Mouse (Mus musculus): ENCODE results near the gene C1rl.
"Not testable (repeated sequence)": the region's sequence is repeated elsewhere in the genome, so short reads cannot be mapped to it uniquely, and the experiment has no call there.

Gene C1rl

DNA sequence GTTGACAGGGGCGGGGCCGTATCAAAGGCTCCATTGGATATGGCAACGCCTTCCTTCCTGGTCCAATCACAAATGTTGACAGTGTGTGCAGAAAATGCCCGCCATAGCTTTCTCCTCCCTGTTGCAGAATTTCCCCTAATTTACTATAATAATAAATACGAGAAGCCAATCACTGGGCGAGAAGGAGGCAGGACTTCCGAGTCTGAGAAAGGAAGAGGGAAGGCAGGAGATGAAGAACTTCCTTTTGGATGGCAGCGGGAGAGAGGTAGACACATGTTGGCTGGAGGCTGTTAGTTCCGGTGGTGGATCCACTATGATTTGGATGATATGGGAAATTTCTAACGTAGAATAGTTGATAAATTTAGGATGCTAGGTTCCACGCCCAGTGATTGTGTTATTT is 18.3 kb upstream of the C1rl start:
- DNase-seq = no peak

GRCm38 (mm10) chr6:124475335-124476075 is 17.4 kb upstream of the C1rl start:
- DNase-seq = not testable (repeated sequence)

- no peak for DNase-seq
Measured at GRCm38 (mm10) chr6:124476216-124476615, 16.7 kb upstream of the C1rl start.

DNA sequence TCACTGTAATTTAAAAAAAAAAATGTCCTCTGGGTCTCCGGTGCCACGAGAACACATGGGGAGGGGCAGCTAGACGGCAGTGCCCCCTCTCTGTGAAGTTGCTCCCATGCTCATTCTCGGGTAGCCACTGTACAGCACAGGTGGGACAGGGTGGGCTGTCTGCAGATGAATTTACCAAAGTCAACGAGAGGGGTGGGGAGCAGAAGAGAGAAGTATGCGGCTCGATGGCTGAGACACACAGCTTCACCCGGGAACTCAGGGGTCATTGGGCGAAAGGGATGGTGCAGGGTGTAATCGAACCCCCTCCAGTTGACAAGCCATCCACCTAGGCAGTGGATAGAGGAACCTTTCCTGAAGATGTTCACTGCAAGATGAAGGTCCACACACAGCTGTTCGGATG is 16.1 kb upstream of the C1rl start:
- DNase-seq = no peak

DNA sequence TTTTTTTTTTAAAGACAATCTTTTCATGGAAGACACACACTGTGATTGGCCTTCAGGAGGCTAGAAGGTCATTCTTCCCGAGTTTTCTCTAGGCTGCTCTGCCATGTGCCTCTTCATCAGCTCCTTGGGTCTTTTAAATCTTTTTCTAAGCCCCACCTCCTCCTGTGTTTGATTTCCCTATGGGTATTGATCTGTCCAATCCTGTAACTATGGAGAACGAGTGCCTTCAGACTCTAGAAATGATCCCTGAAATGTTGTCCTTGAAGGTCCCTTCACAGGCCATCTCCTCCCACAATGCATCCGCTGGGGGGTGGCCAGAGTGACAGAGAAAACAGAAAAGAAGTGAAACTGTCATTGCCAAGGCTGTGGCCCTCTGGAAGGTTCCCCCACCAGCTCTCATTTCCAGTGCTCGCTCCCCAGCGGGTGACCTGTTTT is 15.7 kb upstream of the C1rl start:
- no peak for DNase-seq

DNA sequence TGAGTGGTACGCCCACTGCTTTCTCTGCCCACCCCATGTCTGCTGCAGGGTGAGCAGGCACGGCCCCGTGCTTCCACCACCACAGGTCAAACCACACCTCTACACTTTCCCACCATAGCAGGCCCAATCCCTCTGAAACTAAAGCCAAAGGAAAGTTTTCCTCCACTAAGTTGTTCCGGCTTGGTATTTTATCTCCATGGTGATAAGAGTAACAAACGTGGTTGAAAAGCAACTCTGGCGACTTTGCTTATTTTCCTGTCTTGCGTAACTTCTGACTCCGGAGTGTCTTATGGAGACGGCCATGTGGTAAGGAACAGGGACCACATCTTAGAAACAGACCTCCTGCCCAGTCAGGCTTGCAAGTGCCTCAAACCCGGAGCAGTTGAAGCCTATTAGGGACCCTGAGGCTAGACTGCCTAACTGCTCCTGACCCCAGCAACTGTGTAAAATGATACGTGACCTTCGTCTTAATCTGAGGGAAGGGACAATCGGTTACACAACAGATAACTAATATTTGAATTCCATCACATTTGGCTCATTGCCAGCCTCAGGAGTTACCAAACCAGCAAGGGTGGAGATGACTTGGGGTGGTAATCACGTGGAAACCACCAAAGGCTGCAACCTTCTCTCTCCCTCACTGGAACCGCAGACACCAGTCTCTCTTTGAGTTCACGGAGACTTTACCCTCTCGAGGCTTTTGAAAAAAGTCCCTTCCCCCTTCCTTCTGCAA is 14.8 kb upstream of the C1rl start:
- no peak for DNase-seq

- no peak for DNase-seq
Measured at GRCm38 (mm10) chr6:124478874-124479572, 13.9 kb upstream of the C1rl start.

DNA sequence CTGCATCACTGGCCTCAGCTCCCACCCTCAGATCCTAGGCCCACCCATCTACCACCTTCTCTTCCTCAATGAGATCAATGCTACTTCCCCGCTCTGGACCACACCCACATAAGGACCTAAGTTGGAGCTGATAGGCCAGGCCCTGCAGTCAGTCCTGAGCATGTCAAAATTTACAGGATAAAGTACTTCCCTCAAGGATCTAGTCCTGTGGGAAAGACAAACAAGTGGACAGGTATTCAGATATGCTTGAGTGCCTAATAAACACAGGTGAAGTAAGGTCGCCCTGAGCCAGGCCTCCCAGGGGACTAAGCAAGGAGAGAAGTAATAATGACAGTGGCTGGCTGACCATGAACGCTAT is 13.4 kb upstream of the C1rl start:
- no peak for DNase-seq

DNA sequence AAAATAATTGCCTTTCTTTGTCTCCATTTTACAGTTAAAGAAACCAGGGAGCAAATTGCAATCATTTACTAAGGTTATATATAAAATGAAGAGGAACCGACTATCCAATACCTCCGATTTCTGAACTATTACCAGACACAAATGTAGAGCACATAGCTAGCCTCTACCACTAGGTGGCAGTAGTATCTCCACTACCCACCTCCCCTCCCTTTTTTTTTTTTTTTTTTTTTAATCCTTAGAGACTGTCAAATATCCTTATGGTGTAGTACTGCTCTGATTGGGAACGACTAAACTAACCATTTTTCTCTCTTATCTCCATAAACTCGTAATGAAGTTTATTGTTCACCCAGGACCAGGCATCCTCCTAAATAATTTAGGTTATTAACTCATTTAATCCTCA is 12.6 kb upstream of the C1rl start:
- peak; percentile 33 to 42 for DNase-seq

- DNase-seq = peak; percentile 55 to 63
Measured at GRCm38 (mm10) chr6:124481571-124481970, 11.3 kb upstream of the C1rl start.

GRCm38 (mm10) chr6:124483831-124484230 is 9.1 kb upstream of the C1rl start:
- DNase-seq = not testable (repeated sequence)

DNA sequence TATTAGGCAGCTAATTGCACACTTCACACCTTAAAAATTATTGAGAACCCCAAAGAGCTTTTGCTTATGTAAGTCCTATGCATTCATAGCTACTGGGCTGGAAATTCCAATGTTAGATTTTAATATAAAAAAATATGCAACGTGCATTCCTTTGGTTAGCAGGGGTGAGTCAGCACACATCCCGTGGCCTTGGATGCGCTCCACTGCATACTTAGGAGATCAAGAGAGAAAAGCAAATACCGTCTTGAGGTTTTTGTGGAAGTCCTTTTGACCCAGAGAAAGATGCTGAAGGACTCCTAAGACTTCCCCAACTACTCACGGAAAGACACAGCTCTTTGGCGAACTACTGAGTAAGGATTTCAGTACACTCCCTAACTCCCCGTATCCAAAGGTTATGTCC is 8.1 kb upstream of the C1rl start:
- no peak for DNase-seq

GRCm38 (mm10) chr6:124485414-124486144 is 7.3 kb upstream of the C1rl start:
- DNase-seq = no peak

GRCm38 (mm10) chr6:124487509-124487908 is 5.4 kb upstream of the C1rl start:
- DNase-seq = no peak

DNA sequence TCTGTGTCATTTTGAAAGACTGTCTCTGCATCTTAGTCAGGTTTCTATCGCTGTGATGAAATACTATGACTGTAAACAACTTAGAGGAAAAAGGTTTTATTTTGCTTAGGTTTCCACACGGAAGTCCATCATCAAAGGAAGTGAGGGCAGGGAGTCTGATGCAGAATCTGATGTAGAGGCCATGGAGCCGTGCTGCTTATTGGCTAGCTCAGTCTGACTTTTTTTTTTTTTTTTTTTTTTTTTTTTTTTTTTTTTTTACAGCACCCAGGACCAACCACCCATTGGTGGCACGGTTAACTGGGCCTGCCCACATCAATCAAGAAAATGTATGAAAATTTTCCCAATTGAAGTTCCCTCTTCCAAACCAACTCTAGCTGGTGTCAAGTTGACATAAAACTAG is 4.0 kb upstream of the C1rl start:
- no peak for DNase-seq

DNA sequence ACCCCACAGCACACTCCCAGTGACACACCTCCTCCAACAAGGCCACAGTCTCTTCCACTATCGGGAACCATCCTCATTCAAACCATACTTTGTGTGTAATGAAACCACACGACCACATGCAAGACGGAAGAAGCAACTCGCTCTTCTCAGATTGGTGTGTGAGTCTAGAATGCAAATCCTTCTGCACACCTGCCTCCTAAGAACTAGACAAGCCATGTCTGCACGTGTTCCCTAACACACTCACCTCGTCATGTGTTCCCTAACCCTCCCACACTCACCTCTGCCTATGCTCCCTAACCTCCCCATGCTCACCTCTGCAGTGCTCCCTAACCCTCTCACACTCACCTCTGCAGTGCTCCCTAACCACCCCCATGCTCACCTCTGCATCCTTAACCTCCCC is 1.5 kb upstream of the C1rl start:
- no peak for DNase-seq

DNA sequence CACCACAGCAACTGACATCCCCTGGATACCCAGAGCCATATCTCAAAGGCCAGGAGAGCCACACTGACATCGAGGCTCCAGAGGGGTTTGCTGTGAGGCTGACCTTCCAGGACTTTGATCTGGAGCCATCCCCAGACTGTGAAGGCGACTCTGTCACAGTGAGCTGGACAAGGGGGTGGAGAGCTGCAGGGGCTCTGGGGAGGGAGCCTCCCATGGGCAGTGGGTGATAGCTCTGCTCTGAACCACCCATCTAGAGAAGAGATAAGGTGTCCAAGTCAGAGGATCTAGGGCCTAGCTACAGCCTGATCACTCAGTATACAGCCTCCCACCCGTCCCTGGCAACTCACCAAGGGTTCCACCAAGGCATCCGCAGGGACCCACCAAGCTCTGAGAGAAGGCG is 973 bp downstream of the C1rl start:
- no peak for DNase-seq

DNA sequence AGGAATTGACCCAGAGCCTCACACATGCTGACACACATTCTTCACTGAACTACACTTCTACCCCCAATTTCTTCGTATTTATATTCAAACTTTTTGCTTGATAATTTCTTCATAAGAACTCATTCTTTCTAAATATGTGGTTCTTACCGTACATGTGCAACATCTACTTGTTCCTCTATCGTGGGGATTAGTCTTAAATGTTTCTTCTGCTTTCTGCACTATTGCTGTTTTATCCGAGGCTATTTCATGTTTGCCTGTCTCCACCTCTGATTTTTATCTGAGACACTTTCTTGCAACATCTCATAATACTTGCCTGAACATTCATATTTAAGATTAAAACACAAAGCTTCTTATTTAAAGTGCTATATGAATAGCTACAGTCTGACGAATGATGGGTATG is 3.1 kb downstream of the C1rl start:
- DNase-seq = no peak

GRCm38 (mm10) chr6:124499914-124500566 is 7.1 kb downstream of the C1rl start:
- DNase-seq = no peak

- no peak for DNase-seq
Measured at GRCm38 (mm10) chr6:124501473-124501872, 8.6 kb downstream of the C1rl start.

DNA sequence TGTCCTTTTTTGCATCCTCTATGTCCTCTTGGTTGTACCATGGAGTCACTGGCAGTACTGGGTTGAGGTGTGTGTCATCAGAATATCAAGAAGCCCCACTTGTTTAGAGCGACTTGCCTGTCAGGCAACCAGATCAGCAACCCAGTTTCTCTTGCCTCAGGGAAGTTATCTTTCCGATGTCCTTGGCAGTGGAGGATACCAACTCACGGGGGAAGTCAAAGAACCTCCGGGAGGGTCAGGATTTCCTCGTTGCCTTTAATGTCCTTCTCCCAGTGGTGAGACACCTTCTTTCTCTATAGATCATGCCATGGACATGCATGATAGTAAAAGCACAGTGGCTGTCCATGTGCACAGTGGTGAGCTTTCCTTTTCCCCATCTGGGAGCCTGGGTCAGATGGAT is 9.1 kb downstream of the C1rl start:
- no peak for DNase-seq

GRCm38 (mm10) chr6:124505028-124505427 is 12.1 kb downstream of the C1rl start:
- peak; percentile 9 to 14 for DNase-seq

DNA sequence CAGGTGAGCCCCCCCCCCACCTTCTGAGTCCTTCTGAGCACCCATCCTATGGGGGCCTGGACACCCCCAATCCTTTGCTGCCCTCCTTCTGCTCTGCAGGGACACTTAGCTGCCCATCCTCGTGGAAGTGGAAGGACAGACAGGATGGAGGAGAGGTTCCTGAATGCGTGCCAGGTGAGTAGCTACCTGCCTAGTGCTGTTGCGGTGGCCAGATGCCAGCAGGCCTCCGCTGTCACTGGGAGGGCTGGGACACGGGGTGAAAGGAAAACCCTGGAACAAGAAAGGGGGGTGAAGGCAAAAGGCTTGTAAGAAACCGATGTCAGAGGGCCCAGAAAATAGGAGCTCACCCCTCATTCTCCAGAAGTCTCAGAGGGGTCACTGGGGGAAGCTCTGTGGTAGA is 14.1 kb downstream of the C1rl start:
- DNase-seq = no peak
